Comparison of ENCODE assay signal across 14 mouse cellular contexts in genomic region chr15:60692149-60692548, GRCm38 (mm10).
A peak's percentile ranks its signal among the peaks of the same experiment; 100 is the strongest.
DNase-seq lines count a peak whose midpoint lies in the region; ATAC-seq and TF ChIP-seq lines count a peak whose summit lies in the region.
"Had no signal": no experiment of that assay in that cellular context is flagged by ENCODE, and none has a peak within 500 bp of the region (broad histone marks: within the 10 kb centered on the region; RNA-seq: fewer than 3 reads in every experiment).

No protein-coding gene starts in this region.

- no peak for DNase-seq in hindbrain, embryonic 10.5 days (ENCODE audit: low spot score)
- no peak for DNase-seq in hindbrain, embryonic 14.5 days (ENCODE audit: low spot score)
- DNase-seq in lung, postnatal 36 days = no peak
- peak; percentile 71 for DNase-seq in brain, embryonic 14.5 days (ENCODE audit: low read depth)
- no peak for DNase-seq in gastrocnemius, postnatal 25 days
- no peak for DNase-seq in ovary, postnatal 10 days (ENCODE audit: low spot score)
- DNase-seq: cerebellum, adult 18-20 months; heart, postnatal 14 days; liver, postnatal 0 days; right cerebral cortex, postnatal 25 days; thymus, postnatal 14 days had no signal

- H3K27ac ChIP-seq in hindbrain, embryonic 10.5 days = peak overlapping the region; percentile 16; the same call in 1 of the 2 replicates
- no peak overlapping the region for H3K27ac ChIP-seq in hindbrain, embryonic 14.5 days
- H3K27ac ChIP-seq in lung, embryonic 16.5 days (ENCODE audit: low read length) = 0 out of 2 replicates have a peak overlapping the region, but pooled peaks have one; percentile 27
- H3K27ac ChIP-seq in forebrain, embryonic 13.5 days = no peak overlapping the region
- H3K27ac ChIP-seq: embryonic facial prominence, embryonic 12.5 days had no signal

- no peak for ATAC-seq in hindbrain, embryonic 14.5 days (ENCODE audit: low FRiP score)
- ATAC-seq in lung, embryonic 16.5 days (ENCODE audit: low read depth) = no peak
- ATAC-seq in forebrain, embryonic 13.5 days = peak; percentile 61; the same call in 1 of the 2 replicates
- ATAC-seq: liver, postnatal 0 days had no signal

- 46% methylated on average over 3 of the region's 3 CpGs for WGBS in hindbrain, embryonic 10.5 days
- 36% methylated on average over 3 of the region's 3 CpGs for WGBS in hindbrain, embryonic 14.5 days
- WGBS in lung, embryonic 16.5 days = 30% methylated on average over 3 of the region's 3 CpGs
- WGBS in forebrain, embryonic 13.5 days = 2% methylated on average over 3 of the region's 3 CpGs

- TF ChIP-seq POLR2A in brain, embryonic 14.5 days (IDR thresholded peaks at IDR 0.05; ENCODE audit: borderline replicate concordance, extremely low read depth, insufficient read depth, insufficient read length, poor library complexity, severe bottlenecking) = no peak

- H3K9me3 ChIP-seq in hindbrain, embryonic 10.5 days = no peaks in the 10 kb centered on the region
- no peaks in the 10 kb centered on the region for H3K9me3 ChIP-seq in hindbrain, embryonic 14.5 days (ENCODE audit: control insufficient read depth, low read length)
- no peaks in the 10 kb centered on the region for H3K9me3 ChIP-seq in lung, embryonic 16.5 days (ENCODE audit: control insufficient read depth, low read length)
- H3K9me3 ChIP-seq in forebrain, embryonic 13.5 days (replicated peaks) = no peaks in the 10 kb centered on the region
- H3K9me3 ChIP-seq: embryonic facial prominence, embryonic 12.5 days had no signal

- no peaks in the 10 kb centered on the region for H3K27me3 ChIP-seq in hindbrain, embryonic 10.5 days (ENCODE audit: insufficient read depth, poor library complexity, severe bottlenecking)
- no peaks in the 10 kb centered on the region for H3K27me3 ChIP-seq in hindbrain, embryonic 14.5 days (ENCODE audit: control insufficient read depth, insufficient read depth, low read length)
- H3K27me3 ChIP-seq in lung, embryonic 16.5 days (ENCODE audit: control insufficient read depth, insufficient read depth, low read depth, low read length) = no peaks in the 10 kb centered on the region
- H3K27me3 ChIP-seq in forebrain, embryonic 13.5 days = no peaks in the 10 kb centered on the region
- H3K27me3 ChIP-seq: embryonic facial prominence, embryonic 12.5 days had no signal

- H3K9ac ChIP-seq in hindbrain, embryonic 14.5 days = no peak overlapping the region
- H3K9ac ChIP-seq in lung, embryonic 16.5 days (ENCODE audit: low read length) = no peak overlapping the region
- H3K9ac ChIP-seq in forebrain, embryonic 13.5 days = no peak overlapping the region
- H3K9ac ChIP-seq: embryonic facial prominence, embryonic 12.5 days; liver, postnatal 0 days had no signal

- no peaks in the 10 kb centered on the region for H3K36me3 ChIP-seq in hindbrain, embryonic 10.5 days
- no peaks in the 10 kb centered on the region for H3K36me3 ChIP-seq in hindbrain, embryonic 14.5 days (replicated peaks; ENCODE audit: control insufficient read depth, insufficient read depth)
- no peaks in the 10 kb centered on the region for H3K36me3 ChIP-seq in lung, embryonic 16.5 days (ENCODE audit: control insufficient read depth, insufficient read depth, low read length)
- no peaks in the 10 kb centered on the region for H3K36me3 ChIP-seq in forebrain, embryonic 13.5 days (ENCODE audit: poor library complexity, severe bottlenecking)
- H3K36me3 ChIP-seq: embryonic facial prominence, embryonic 12.5 days had no signal

- H3K4me2 ChIP-seq in hindbrain, embryonic 14.5 days (replicated peaks) = no peak overlapping the region
- H3K4me2 ChIP-seq in lung, embryonic 16.5 days (ENCODE audit: low read depth, low read length) = no peak overlapping the region
- no peak overlapping the region for H3K4me2 ChIP-seq in forebrain, embryonic 13.5 days
- H3K4me2 ChIP-seq: embryonic facial prominence, embryonic 12.5 days had no signal

- no peak for TF ChIP-seq CTCF in brain, embryonic 14.5 days (IDR thresholded peaks at IDR 0.05; ENCODE audit: borderline replicate concordance, extremely low read depth, insufficient read depth, insufficient read length)

- no peak overlapping the region for H3K4me3 ChIP-seq in hindbrain, embryonic 10.5 days
- no peak overlapping the region for H3K4me3 ChIP-seq in hindbrain, embryonic 14.5 days (replicated peaks; ENCODE audit: low read length)
- H3K4me3 ChIP-seq in lung, embryonic 16.5 days (ENCODE audit: low read length) = no peak overlapping the region
- H3K4me3 ChIP-seq in forebrain, embryonic 13.5 days = no peak overlapping the region
- H3K4me3 ChIP-seq: embryonic facial prominence, embryonic 12.5 days had no signal

- peaks cover 22% of the 10 kb centered on the region for H3K4me1 ChIP-seq in hindbrain, embryonic 10.5 days (replicated peaks)
- no peaks in the 10 kb centered on the region for H3K4me1 ChIP-seq in hindbrain, embryonic 14.5 days (replicated peaks; ENCODE audit: control insufficient read depth, insufficient read depth, low read length)
- no peaks in the 10 kb centered on the region for H3K4me1 ChIP-seq in lung, embryonic 16.5 days (replicated peaks; ENCODE audit: control insufficient read depth, insufficient read depth, low read length)
- H3K4me1 ChIP-seq in forebrain, embryonic 13.5 days = peaks cover 16% of the 10 kb centered on the region
- H3K4me1 ChIP-seq: embryonic facial prominence, embryonic 12.5 days had no signal

Comparison
In these comparisons a context has a peak if more than half of its experiments do, and no peak if none do; other contexts are left out.
1. H3K27ac ChIP-seq: peak in hindbrain, embryonic 10.5 days (single experiment) and lung, embryonic 16.5 days (single experiment); none in hindbrain, embryonic 14.5 days (single experiment) and forebrain, embryonic 13.5 days (single experiment).